Mouse (Mus musculus): Measurements from ENCODE around the gene Helz2. TPM values are rescaled to one million over a fixed set of nuclear protein-coding genes. Genes with fewer than 3 reads are reported as not detected.

Helz2 gene
- polyA plus RNA-seq, 1 experiment from 2014 or later, result 0.99 TPM

DNA sequence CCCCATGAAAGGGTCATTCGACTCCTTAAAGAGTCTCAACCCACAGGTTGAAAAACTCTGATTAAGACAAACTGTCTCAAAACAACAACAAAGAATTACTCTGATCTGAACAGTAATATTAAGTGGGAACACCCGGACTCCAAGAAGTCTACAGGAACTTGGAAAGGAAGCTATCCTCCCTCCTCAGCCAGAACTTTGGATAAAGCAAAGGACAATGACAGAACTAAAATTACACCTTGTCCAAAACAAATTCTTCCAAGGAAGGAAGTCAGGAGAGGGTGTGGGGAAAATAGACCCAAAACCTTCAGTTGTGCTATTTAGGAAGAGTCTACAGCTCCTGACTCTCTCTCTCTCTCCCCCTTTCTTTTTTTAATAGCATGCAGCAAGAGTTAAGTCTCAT, 30.3 kb upstream of the Helz2 start:
- no peak overlapping the region for H3K4me3 ChIP-seq (replicated peaks)
- H3K9me3 ChIP-seq (replicated peaks), result no peaks in the 10 kb centered on the region
- no peak overlapping the region for H3K27ac ChIP-seq (replicated peaks)
- H3K27me3 ChIP-seq, result no peaks in the 10 kb centered on the region
- H3K4me2 ChIP-seq (replicated peaks), result no peak overlapping the region
- peaks cover 52% of the 10 kb centered on the region for H3K36me3 ChIP-seq
- H3K9ac ChIP-seq, result no peak overlapping the region
- 85% methylated on average over 2 of the region's 2 CpGs for WGBS
- no peaks in the 10 kb centered on the region for H3K4me1 ChIP-seq
- ATAC-seq (ENCODE audit: insufficient number of reproducible peaks, low FRiP score, low TSS enrichment, low read depth), result no peak

DNA sequence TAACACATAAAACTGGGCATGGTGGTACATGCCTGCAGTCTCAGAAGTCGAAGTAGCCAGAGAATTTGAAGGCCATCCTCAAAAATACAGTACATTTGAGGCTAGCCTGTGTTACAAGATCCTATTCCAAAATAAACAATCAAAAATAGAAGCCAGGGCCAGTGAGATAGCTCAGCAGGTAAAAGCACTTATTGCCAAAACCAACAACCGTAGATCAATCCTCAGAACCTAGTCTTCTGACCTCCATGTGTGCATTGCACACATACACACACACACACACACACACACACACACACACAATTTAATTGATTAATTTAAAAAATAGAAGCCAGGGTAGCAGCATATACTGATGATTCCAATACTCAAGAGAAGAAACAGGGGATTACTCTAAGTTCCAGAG, 25.0 kb upstream of the Helz2 start:
- H3K4me3 ChIP-seq (replicated peaks), result no peak overlapping the region
- no peaks in the 10 kb centered on the region for H3K9me3 ChIP-seq (replicated peaks)
- H3K36me3 ChIP-seq, result peaks cover 67% of the 10 kb centered on the region
- H3K9ac ChIP-seq, result no peak overlapping the region
- H3K27ac ChIP-seq (replicated peaks), result no peak overlapping the region
- no peaks in the 10 kb centered on the region for H3K4me1 ChIP-seq
- WGBS, result 95% methylated on average over 2 of the region's 2 CpGs
- H3K4me2 ChIP-seq (replicated peaks), result no peak overlapping the region
- ATAC-seq (ENCODE audit: insufficient number of reproducible peaks, low FRiP score, low TSS enrichment, low read depth), result no peak
- no peaks in the 10 kb centered on the region for H3K27me3 ChIP-seq

DNA sequence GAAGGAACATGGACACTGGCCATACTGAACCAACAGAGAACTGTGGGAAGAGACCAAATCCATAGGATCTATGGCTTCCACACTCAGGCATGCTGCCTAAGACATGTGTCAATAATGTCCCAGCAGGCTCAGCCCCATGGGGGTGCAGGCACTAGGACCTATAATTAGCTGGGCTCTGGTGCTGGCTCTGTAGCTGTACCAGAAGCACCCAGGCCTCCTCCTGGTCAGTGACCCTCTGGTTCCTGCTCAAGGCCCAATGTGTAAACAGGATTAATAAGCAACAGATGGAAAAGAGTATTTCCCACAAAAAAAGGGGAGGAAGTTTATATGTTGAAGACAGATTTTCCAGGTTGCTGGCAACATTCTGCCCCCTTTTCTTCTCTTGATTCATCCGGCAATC, 11.4 kb upstream of the Helz2 start:
- WGBS, result 82% methylated on average over 1 of the region's 1 CpGs
- no peak overlapping the region for H3K27ac ChIP-seq (replicated peaks)
- no peak overlapping the region for H3K4me2 ChIP-seq (replicated peaks)
- H3K36me3 ChIP-seq, result peaks cover 71% of the 10 kb centered on the region
- H3K9me3 ChIP-seq (replicated peaks), result no peaks in the 10 kb centered on the region
- H3K4me3 ChIP-seq (replicated peaks), result no peak overlapping the region
- no peaks in the 10 kb centered on the region for H3K4me1 ChIP-seq
- H3K27me3 ChIP-seq, result no peaks in the 10 kb centered on the region
- no peak for ATAC-seq (ENCODE audit: insufficient number of reproducible peaks, low FRiP score, low TSS enrichment, low read depth)
- H3K9ac ChIP-seq, result no peak overlapping the region

DNA sequence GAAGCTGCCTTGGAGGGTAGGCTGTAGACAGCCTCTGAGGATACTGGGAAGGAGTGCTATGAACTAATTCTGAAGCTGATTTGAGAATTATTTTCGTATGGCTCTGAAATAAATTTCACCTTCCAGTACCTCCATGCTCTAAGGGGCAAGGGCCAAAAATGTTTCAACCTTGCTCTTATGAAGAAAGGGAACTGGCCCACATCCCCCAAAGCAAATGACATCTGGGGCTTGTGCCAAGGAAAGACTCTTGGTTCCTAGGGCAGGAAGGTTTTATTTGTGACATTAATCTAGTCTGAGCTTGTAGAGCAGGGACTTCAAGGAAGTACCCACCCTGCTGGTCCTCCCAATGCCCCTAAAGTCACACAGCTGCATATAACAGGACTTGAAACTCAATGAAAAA, 10.0 kb upstream of the Helz2 start:
- H3K9ac ChIP-seq, result no peak overlapping the region
- H3K4me1 ChIP-seq, result no peaks in the 10 kb centered on the region
- no peaks in the 10 kb centered on the region for H3K27me3 ChIP-seq
- H3K4me3 ChIP-seq (replicated peaks), result no peak overlapping the region
- 82% methylated on average over 1 of the region's 1 CpGs for WGBS
- no peak overlapping the region for H3K27ac ChIP-seq (replicated peaks)
- ATAC-seq (ENCODE audit: insufficient number of reproducible peaks, low FRiP score, low TSS enrichment, low read depth), result no peak
- no peak overlapping the region for H3K4me2 ChIP-seq (replicated peaks)
- no peaks in the 10 kb centered on the region for H3K9me3 ChIP-seq (replicated peaks)
- peaks cover 57% of the 10 kb centered on the region for H3K36me3 ChIP-seq

DNA sequence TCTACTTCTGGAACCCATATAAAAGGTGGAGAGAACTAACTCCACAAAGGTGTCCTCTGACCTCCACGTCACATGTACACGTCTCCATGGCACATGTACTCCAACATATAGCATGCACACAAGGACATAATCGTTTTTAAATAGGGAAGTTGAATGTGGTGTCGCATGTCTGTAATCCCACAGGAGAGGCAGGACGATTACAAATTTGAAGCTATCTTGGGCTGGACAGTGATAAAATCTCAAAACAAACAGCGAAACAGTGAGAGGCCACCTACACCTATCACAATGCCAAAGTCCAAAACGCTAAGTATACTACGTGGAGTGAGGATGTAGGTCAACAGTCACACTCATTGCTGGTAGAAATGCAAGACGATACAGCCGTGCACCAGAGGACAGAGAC, 7.4 kb upstream of the Helz2 start:
- H3K4me3 ChIP-seq (replicated peaks), result no peak overlapping the region
- peaks cover 34% of the 10 kb centered on the region for H3K36me3 ChIP-seq
- H3K27ac ChIP-seq (replicated peaks), result no peak overlapping the region
- H3K9me3 ChIP-seq (replicated peaks), result no peaks in the 10 kb centered on the region
- no peaks in the 10 kb centered on the region for H3K4me1 ChIP-seq
- WGBS, result 80% methylated on average over 10 of the region's 10 CpGs
- H3K27me3 ChIP-seq, result no peaks in the 10 kb centered on the region
- ATAC-seq (ENCODE audit: insufficient number of reproducible peaks, low FRiP score, low TSS enrichment, low read depth), result no peak
- no peak overlapping the region for H3K9ac ChIP-seq
- no peak overlapping the region for H3K4me2 ChIP-seq (replicated peaks)

DNA sequence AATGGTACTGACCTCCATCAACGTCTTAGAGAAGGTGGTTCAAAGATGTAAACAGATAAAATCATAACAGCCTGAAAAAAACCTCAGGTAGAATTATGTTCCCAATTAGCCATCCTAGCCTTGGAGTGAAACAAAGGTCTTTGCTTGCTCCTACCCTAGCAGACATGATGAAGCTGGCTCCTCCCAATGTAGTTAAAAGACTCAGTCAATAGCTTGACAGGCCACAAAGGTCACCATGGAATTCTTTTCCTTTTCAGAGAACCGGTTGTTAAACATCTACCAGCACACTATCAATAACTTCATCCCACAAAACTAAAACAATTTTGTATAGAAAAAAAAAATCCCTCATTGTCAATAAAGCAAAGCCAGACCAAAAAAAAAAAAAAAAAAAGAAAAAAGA, 3.2 kb upstream of the Helz2 start:
- H3K9me3 ChIP-seq (replicated peaks), result no peaks in the 10 kb centered on the region
- ATAC-seq (ENCODE audit: insufficient number of reproducible peaks, low FRiP score, low TSS enrichment, low read depth), result no peak
- H3K4me3 ChIP-seq (replicated peaks), result no peak overlapping the region
- H3K4me2 ChIP-seq (replicated peaks), result no peak overlapping the region
- H3K27me3 ChIP-seq, result no peaks in the 10 kb centered on the region
- WGBS, result 24% methylated on average over 2 of the region's 2 CpGs
- H3K27ac ChIP-seq (replicated peaks), result no peak overlapping the region
- H3K9ac ChIP-seq, result no peak overlapping the region
- H3K36me3 ChIP-seq, result peaks cover 3% of the 10 kb centered on the region; the same call in 1 of the 2 replicates
- peaks cover 10% of the 10 kb centered on the region for H3K4me1 ChIP-seq

DNA sequence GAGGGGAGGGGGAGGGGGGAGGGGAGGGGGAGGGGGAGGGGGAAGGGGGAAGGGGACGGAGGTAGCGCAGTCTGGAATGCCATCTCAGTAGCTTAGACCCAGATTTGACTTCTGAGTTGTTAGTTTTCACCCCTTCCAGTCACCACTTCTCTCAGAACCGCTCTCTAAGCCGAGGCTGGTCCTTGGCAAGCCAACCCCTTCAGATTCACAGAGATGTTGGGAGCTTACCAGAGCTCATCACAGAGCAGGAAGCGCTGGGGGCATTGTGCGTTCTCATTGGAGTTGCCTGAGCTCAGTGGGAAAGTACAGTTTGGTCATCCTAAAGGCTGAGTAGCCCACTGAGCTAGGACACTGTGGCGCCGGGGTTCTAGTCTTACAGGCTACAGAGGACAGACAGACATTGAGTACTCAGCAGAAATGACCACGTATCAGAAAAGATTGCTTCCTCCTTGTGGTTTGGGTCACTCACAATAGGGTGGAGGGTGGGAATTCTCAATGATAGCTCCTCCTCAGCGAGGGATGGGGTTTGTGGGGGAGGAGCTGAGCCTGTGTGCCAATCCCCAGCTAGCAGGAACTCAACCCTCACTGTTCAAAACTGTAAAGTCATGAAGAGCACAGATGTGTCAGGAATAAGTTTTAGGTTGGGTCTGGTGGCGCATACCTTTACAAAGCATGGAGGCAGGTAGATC, 2.0 kb upstream of the Helz2 start:
- H3K4me2 ChIP-seq (replicated peaks), result no peak overlapping the region
- no peak for ATAC-seq (ENCODE audit: insufficient number of reproducible peaks, low FRiP score, low TSS enrichment, low read depth)
- 32% methylated on average over 11 of the region's 11 CpGs for WGBS

DNA sequence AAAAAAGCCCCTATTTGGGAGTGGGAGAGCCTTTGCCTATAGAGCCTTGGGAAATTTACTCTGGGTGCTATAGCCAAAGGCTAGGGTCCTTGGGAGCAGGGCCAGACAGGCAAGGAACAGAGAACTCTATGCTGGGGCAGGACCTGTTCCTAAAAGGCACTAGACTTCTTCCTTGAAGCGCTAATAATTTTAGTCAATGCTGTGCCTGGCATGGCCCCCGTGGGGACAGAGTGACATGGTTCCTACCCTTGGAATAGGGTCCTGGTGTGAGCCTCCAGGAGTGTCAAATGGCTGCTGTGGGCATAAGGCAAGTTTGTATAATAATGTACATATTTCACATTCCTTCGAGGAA, 463 bp upstream of the Helz2 start:
- no peaks in the 10 kb centered on the region for H3K27me3 ChIP-seq
- 44% methylated on average over 3 of the region's 3 CpGs for WGBS
- H3K9me3 ChIP-seq (replicated peaks), result no peaks in the 10 kb centered on the region
- peak overlapping the region; percentile 59 for H3K4me2 ChIP-seq (replicated peaks)
- 0 out of 2 replicates have a peak, but pooled peaks cover 3% of the 10 kb centered on the region for H3K36me3 ChIP-seq
- H3K9ac ChIP-seq, result no peak overlapping the region
- no peak overlapping the region for H3K27ac ChIP-seq (replicated peaks)
- ATAC-seq (ENCODE audit: insufficient number of reproducible peaks, low FRiP score, low TSS enrichment, low read depth), result no peak
- peaks cover 10% of the 10 kb centered on the region for H3K4me1 ChIP-seq
- peak overlapping the region; percentile 48 for H3K4me3 ChIP-seq (replicated peaks)

More for the DNA sequence above, 2.0 kb upstream of the Helz2 start:
- no peaks in the 10 kb centered on the region for H3K27me3 ChIP-seq
- no peak overlapping the region for H3K4me3 ChIP-seq (replicated peaks)
- no peak overlapping the region for H3K27ac ChIP-seq (replicated peaks)
- H3K9me3 ChIP-seq (replicated peaks), result no peaks in the 10 kb centered on the region
- no peaks in the 10 kb centered on the region for H3K36me3 ChIP-seq
- H3K4me1 ChIP-seq, result peaks cover 10% of the 10 kb centered on the region
- H3K9ac ChIP-seq, result no peak overlapping the region

DNA sequence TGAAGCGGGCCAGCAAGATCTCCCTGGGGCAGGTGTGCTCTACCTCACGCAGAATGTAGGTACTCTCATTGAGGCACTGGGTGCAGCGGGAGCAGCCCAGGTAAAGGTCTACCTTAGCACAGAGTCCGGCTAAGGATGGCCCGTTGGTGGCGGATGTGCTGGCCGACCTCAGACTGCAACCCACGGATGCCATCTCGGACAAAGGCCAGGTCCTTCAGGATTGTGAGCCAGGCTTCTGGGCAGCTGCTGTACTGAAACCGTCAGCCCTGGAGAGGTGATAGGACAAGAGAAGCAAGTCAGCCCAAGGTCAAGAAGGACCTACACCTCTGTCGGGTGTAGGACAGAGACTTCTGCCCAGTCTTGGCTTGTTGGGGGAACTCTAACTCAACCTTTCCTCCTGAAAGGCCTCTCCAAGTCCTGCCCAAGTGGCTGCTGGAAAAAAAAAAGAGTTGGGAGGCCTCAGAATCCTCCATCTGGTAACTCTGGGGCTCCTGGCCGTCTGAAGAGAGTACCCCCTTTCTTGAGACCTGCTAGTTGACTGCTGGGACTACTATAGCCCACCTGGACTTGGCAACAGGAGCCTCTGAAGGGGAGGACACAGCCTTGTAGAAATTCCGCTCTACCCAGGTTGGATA, 904 bp downstream of the Helz2 start:
- Histone ChIP-seq H3K9me3 (replicated peaks) (no peaks in the 10 kb centered on the region), H3K9ac (no peak overlapping the region), H3K4me3 (replicated peaks) (peak overlapping the region; percentile 48; the same call in 1 of the 2 replicates), H3K4me2 (replicated peaks) (peak overlapping the region; percentile 59), H3K27me3 (no peaks in the 10 kb centered on the region), H3K4me1 (peaks cover 10% of the 10 kb centered on the region), H3K36me3 (0 out of 2 replicates have a peak, but pooled peaks cover 3% of the 10 kb centered on the region), H3K27ac (replicated peaks) (no peak overlapping the region)
- no peak for ATAC-seq (ENCODE audit: insufficient number of reproducible peaks, low FRiP score, low TSS enrichment, low read depth)
- 90% methylated on average over 13 of the region's 13 CpGs for WGBS

DNA sequence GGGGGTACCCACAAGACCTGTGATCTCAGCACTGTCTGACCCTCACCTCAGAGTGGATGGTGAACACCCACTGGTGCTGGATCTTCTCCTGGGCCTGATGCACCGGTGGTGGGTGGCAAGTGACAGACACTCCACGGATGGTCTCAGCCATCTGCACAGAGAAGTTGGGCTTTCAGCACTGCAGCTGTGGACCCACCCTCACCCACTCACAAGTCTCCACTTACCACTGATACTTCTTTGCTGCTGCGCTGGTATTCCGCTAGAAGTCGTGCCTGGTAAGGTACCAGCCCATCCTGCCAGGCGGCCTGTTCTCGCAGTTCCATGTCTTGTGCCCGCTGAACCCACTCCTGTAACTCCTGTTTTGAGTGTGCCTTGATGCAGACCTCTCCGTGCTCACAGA, 2.6 kb downstream of the Helz2 start:
- 0 out of 2 replicates have a peak, but pooled peaks cover 3% of the 10 kb centered on the region for H3K36me3 ChIP-seq
- no peak overlapping the region for H3K4me2 ChIP-seq (replicated peaks)
- H3K27me3 ChIP-seq, result no peaks in the 10 kb centered on the region
- H3K9ac ChIP-seq, result no peak overlapping the region
- ATAC-seq (ENCODE audit: insufficient number of reproducible peaks, low FRiP score, low TSS enrichment, low read depth), result no peak
- 91% methylated on average over 9 of the region's 9 CpGs for WGBS
- H3K9me3 ChIP-seq (replicated peaks), result no peaks in the 10 kb centered on the region
- no peak overlapping the region for H3K27ac ChIP-seq (replicated peaks)
- no peak overlapping the region for H3K4me3 ChIP-seq (replicated peaks)
- H3K4me1 ChIP-seq, result peaks cover 10% of the 10 kb centered on the region

DNA sequence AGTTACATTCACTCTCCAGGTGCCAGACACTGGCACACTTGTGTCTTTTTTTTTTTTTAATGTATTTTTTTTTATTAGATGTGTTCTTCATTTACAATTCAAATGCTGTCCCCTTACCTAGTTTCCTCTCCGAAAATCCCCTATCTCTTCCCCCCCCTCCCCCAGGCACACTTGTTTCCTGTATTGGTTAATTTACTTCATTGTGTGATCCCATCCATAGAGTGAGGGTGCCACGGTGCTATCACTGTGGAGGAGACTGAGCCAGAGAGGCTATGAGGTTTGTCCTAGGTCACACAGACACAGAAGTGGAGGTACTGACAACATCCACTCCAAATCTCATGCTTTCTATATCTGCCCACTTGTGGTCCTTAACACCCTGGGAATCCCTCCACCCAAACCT, 3.0 kb downstream of the Helz2 start:
- WGBS, result 59% methylated on average over 2 of the region's 2 CpGs
- no peak for ATAC-seq (ENCODE audit: insufficient number of reproducible peaks, low FRiP score, low TSS enrichment, low read depth)

More for the DNA sequence above, 3.0 kb downstream of the Helz2 start:
- Histone ChIP-seq H3K4me2 (replicated peaks) (no peak overlapping the region), H3K9ac (no peak overlapping the region), H3K4me3 (replicated peaks) (no peak overlapping the region), H3K27me3 (no peaks in the 10 kb centered on the region), H3K27ac (replicated peaks) (no peak overlapping the region), H3K36me3 (0 out of 2 replicates have a peak, but pooled peaks cover 3% of the 10 kb centered on the region), H3K9me3 (replicated peaks) (no peaks in the 10 kb centered on the region), H3K4me1 (peaks cover 10% of the 10 kb centered on the region)

All from embryonic facial prominence, embryonic 15.5 days (tissue).